Comparison of ENCODE assay signal across 12 mouse cellular contexts in the genomic region with DNA sequence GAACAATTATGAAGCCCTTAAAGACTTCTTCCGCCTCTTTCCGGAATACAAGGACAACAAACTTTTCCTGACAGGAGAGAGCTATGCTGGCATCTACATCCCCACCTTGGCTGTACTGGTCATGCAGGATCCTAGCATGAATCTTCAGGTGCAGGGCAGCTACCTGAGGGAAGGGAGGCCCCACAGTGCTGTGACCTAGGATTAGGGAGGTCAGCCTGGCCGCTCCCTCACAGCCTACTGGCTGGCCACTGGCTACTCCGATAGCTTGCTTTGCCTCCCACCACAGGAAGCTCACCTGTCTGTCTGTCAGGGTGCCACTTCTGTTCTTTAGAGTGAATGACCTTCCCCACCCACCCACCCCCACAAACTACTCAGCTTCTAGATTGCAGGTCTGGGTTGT. TPM values are rescaled to one million over a fixed set of nuclear protein-coding genes. Genes with fewer than 3 reads are reported as not detected.
DNase-seq lines count a peak whose midpoint lies in the region; ATAC-seq and TF ChIP-seq lines count a peak whose summit lies in the region.
"Had no signal": no experiment of that assay in that cellular context is flagged by ENCODE, and none has a peak within 500 bp of the region (broad histone marks: within the 10 kb centered on the region; RNA-seq: fewer than 3 reads in every experiment).

No protein-coding gene starts in this region.

- peak overlapping the region; percentile 98 for H3K4me2 ChIP-seq in hindbrain, embryonic 13.5 days

- H3K27ac ChIP-seq in layer of hippocampus, adult 2 months, result no peak overlapping the region
- H3K27ac ChIP-seq in hindbrain, embryonic 13.5 days, result no peak overlapping the region
- peak overlapping the region; percentile 97 for H3K27ac ChIP-seq in macrophage
- H3K27ac ChIP-seq: embryonic facial prominence, embryonic 12.5 days had no signal

- H3K9ac ChIP-seq in hindbrain, embryonic 13.5 days, result no peak overlapping the region

- no peak for TF ChIP-seq CTCF in layer of hippocampus, adult 2 months (conservative IDR thresholded peaks at IDR 0.05)

- no peak for ATAC-seq in erythroblast, adult 5-6 weeks (replicated peaks; ENCODE audit: low FRiP score, poor library complexity, severe bottlenecking)
- no peak for ATAC-seq in hindbrain, embryonic 13.5 days (ENCODE audit: low FRiP score)

- H3K9me3 ChIP-seq in erythroblast, embryonic 14.5 days (ENCODE audit: control insufficient read depth, low read length), result no peaks in the 10 kb centered on the region
- no peaks in the 10 kb centered on the region for H3K9me3 ChIP-seq in hindbrain, embryonic 13.5 days
- H3K9me3 ChIP-seq: embryonic facial prominence, embryonic 12.5 days had no signal

- H3K36me3 ChIP-seq in erythroblast, embryonic 14.5 days (ENCODE audit: control insufficient read depth), result peaks cover 46% of the 10 kb centered on the region
- peaks cover 38% of the 10 kb centered on the region for H3K36me3 ChIP-seq in hindbrain, embryonic 13.5 days
- peaks cover 41% of the 10 kb centered on the region for H3K36me3 ChIP-seq in macrophage (ENCODE audit: inconsistent target)

- WGBS in hindbrain, embryonic 13.5 days, result 100% methylated on average over 4 of the region's 4 CpGs
- 97% methylated on average over 4 of the region's 4 CpGs for WGBS in macrophage (ENCODE audit: missing documents)

- no peak for DNase-seq in layer of hippocampus, adult 2 months (ENCODE audit: low spot score in 2 of 2)
- no peak for DNase-seq in layer of hippocampus, adult 9-11 months
- no peak for DNase-seq in right cerebral cortex, postnatal 14 days
- DNase-seq in cerebellum, postnatal 14 days, result no peak
- DNase-seq: gastrocnemius, postnatal 36 days; lung, postnatal 36 days had no signal

- no peaks in the 10 kb centered on the region for H3K27me3 ChIP-seq in erythroblast, embryonic 14.5 days (ENCODE audit: control insufficient read depth)
- no peaks in the 10 kb centered on the region for H3K27me3 ChIP-seq in hindbrain, embryonic 13.5 days
- H3K27me3 ChIP-seq: embryonic facial prominence, embryonic 12.5 days; Patski had no signal

- H3K79me2 ChIP-seq in macrophage (ENCODE audit: inconsistent target), result peaks cover 55% of the 10 kb centered on the region

- peak overlapping the region; percentile 19 for H3K4me3 ChIP-seq in erythroblast, embryonic 14.5 days (replicated peaks)
- H3K4me3 ChIP-seq in layer of hippocampus, adult 2 months, result peak overlapping the region; percentile 85; the same call in 1 of the 2 replicates
- H3K4me3 ChIP-seq in hindbrain, embryonic 13.5 days, result peak overlapping the region; percentile 69; the same call in 1 of the 2 replicates
- peak overlapping the region; percentile 99 for H3K4me3 ChIP-seq in macrophage (ENCODE audit: inconsistent target)

- peaks cover 32% of the 10 kb centered on the region for H3K4me1 ChIP-seq in erythroblast, embryonic 14.5 days (ENCODE audit: control insufficient read depth)
- peaks cover 27% of the 10 kb centered on the region for H3K4me1 ChIP-seq in hindbrain, embryonic 13.5 days (replicated peaks)

RNA-seq across cellular contexts. Expression of a gene that starts 1.9 kb away (rescaled TPM):
- 0.10 and 0.14 TPM in 2 replicates for polyA plus RNA-seq in erythroblast, embryonic 14.5 days (2012)
- total RNA-seq in erythroblast, adult 5-6 weeks (2015; ENCODE audit: low replicate concordance), result not detected in 2 replicates
- total RNA-seq in erythroblast, adult 5-6 weeks (2017; ENCODE audit: low replicate concordance), result 1.4 TPM in 1 of 2 replicates, not detected in the other
- total RNA-seq in layer of hippocampus, adult 2 months (2021), result 1 to 10 TPM; 2.8 to 3.6 TPM
- polyA plus RNA-seq in hindbrain, embryonic 13.5 days (2015; fragmentation: Nextera tagmentation; extraction: Ambion mirVana), result 5.4 and 5.9 TPM in 2 replicates
- 100 to 1,000 TPM in 1 of 26 experiments, 10 to 100 TPM in 25; 16.9 to 102 (median 59.3) TPM for total RNA-seq in macrophage (2018; cell fraction: chromatin; rRNA removed)
- 10 to 100 TPM in 11 of 26 experiments, 1 to 10 TPM in 15; 4.2 to 22.3 (median 8.9) TPM for total RNA-seq in macrophage (2018; cell fraction: cytosol; rRNA removed)
- total RNA-seq in macrophage (2018; cell fraction: nucleus; rRNA removed), result 10 to 100 TPM; 11.4 to 90.2 (median 33.1) TPM
- polyA plus RNA-seq in macrophage (2018), result 3.9 to 17.8 TPM (median 7.7 TPM) in 3 replicates

RNA-seq across cellular contexts. Expression of a gene that starts 2.5 kb away (rescaled TPM):
- polyA plus RNA-seq in erythroblast, embryonic 14.5 days (2012), result 6.9 and 7.3 TPM in 2 replicates
- total RNA-seq in erythroblast, adult 5-6 weeks (2015; ENCODE audit: low replicate concordance), result 26.8 and 36.1 TPM in 2 replicates
- total RNA-seq in erythroblast, adult 5-6 weeks (2017; ENCODE audit: low replicate concordance), result 33.5 and 39.9 TPM in 2 replicates
- total RNA-seq in layer of hippocampus, adult 2 months (2021), result 100 to 1,000 TPM; 103 to 108 TPM
- 101 and 109 TPM in 2 replicates for polyA plus RNA-seq in hindbrain, embryonic 13.5 days (2015; fragmentation: Nextera tagmentation; extraction: Ambion mirVana)
- total RNA-seq in macrophage (2018; cell fraction: chromatin; rRNA removed), result 1,000 to 10,000 TPM in 5 of 26 experiments, 100 to 1,000 TPM in 21; 231 to 1,612 (median 642) TPM
- total RNA-seq in macrophage (2018; cell fraction: cytosol; rRNA removed), result 1,000 to 10,000 TPM in 19 of 26 experiments, 100 to 1,000 TPM in 7; 818 to 1,776 (median 1,127) TPM
- total RNA-seq in macrophage (2018; cell fraction: nucleus; rRNA removed), result 1,000 to 10,000 TPM in 20 of 26 experiments, 100 to 1,000 TPM in 6; 377 to 1,961 (median 1,176) TPM
- polyA plus RNA-seq in macrophage (2018), result 1,416 to 1,739 TPM (median 1,652 TPM) in 3 replicates

RNA-seq across cellular contexts. Expression of a gene that starts 6.8 kb away (rescaled TPM):
- polyA plus RNA-seq in erythroblast, embryonic 14.5 days (2012), result not detected in 2 replicates
- not detected in 2 replicates for total RNA-seq in erythroblast, adult 5-6 weeks (2015; ENCODE audit: low replicate concordance)
- not detected in 2 replicates for total RNA-seq in erythroblast, adult 5-6 weeks (2017; ENCODE audit: low replicate concordance)
- total RNA-seq in layer of hippocampus, adult 2 months (2021), result under 1 TPM; 0.47 to 0.79 TPM
- polyA plus RNA-seq in hindbrain, embryonic 13.5 days (2015; fragmentation: Nextera tagmentation; extraction: Ambion mirVana), result not detected in 2 replicates
- total RNA-seq in macrophage (2018; cell fraction: chromatin; rRNA removed), result 100 to 1,000 TPM in 3 of 26 experiments, 10 to 100 TPM in 23; 11.3 to 125 (median 43.8) TPM
- 1 to 10 TPM in 4 of 26 experiments, under 1 TPM in 17, not detected in 5; 0.17 to 2.9 (median 0.62) TPM for total RNA-seq in macrophage (2018; cell fraction: cytosol; rRNA removed)
- total RNA-seq in macrophage (2018; cell fraction: nucleus; rRNA removed), result 10 to 100 TPM in 14 of 26 experiments, 1 to 10 TPM in 12; 2.0 to 75.9 (median 11.1) TPM
- 0.80 TPM in 1 of 3 replicates, not detected in the others for polyA plus RNA-seq in macrophage (2018)

RNA-seq across cellular contexts. Expression of a gene that starts 12.7 kb away (rescaled TPM):
- 0.69 and 0.71 TPM in 2 replicates for polyA plus RNA-seq in erythroblast, embryonic 14.5 days (2012)
- total RNA-seq in erythroblast, adult 5-6 weeks (2015; ENCODE audit: low replicate concordance), result 1.5 and 2.1 TPM in 2 replicates
- 0.60 and 1.1 TPM in 2 replicates for total RNA-seq in erythroblast, adult 5-6 weeks (2017; ENCODE audit: low replicate concordance)
- 10 to 100 TPM; 23.6 to 25.2 TPM for total RNA-seq in layer of hippocampus, adult 2 months (2021)
- polyA plus RNA-seq in hindbrain, embryonic 13.5 days (2015; fragmentation: Nextera tagmentation; extraction: Ambion mirVana), result 23.9 and 24.3 TPM in 2 replicates
- 1 to 10 TPM in 12 of 26 experiments, under 1 TPM in 12, not detected in 2; 0.36 to 3.9 (median 1.0) TPM for total RNA-seq in macrophage (2018; cell fraction: chromatin; rRNA removed)
- total RNA-seq in macrophage (2018; cell fraction: cytosol; rRNA removed), result 1 to 10 TPM; 1.9 to 7.7 (median 5.5) TPM
- 1 to 10 TPM in 22 of 26 experiments, under 1 TPM in 4; 0.60 to 5.6 (median 1.8) TPM for total RNA-seq in macrophage (2018; cell fraction: nucleus; rRNA removed)
- polyA plus RNA-seq in macrophage (2018), result 4.8 to 5.4 TPM (median 5.2 TPM) in 3 replicates

RNA-seq across cellular contexts. Expression of a gene that starts 22.3 kb away (rescaled TPM):
- 0.32 and 0.70 TPM in 2 replicates for polyA plus RNA-seq in erythroblast, embryonic 14.5 days (2012)
- total RNA-seq in erythroblast, adult 5-6 weeks (2015; ENCODE audit: low replicate concordance), result 0.58 and 0.84 TPM in 2 replicates
- 1.8 and 3.3 TPM in 2 replicates for total RNA-seq in erythroblast, adult 5-6 weeks (2017; ENCODE audit: low replicate concordance)
- 10 to 100 TPM; 67.4 to 86.9 TPM for total RNA-seq in layer of hippocampus, adult 2 months (2021)
- 123 and 127 TPM in 2 replicates for polyA plus RNA-seq in hindbrain, embryonic 13.5 days (2015; fragmentation: Nextera tagmentation; extraction: Ambion mirVana)
- total RNA-seq in macrophage (2018; cell fraction: chromatin; rRNA removed), result 100 to 1,000 TPM; 103 to 546 (median 287) TPM
- 1,000 to 10,000 TPM in 3 of 26 experiments, 100 to 1,000 TPM in 23; 293 to 1,067 (median 626) TPM for total RNA-seq in macrophage (2018; cell fraction: cytosol; rRNA removed)
- total RNA-seq in macrophage (2018; cell fraction: nucleus; rRNA removed), result 1,000 to 10,000 TPM in 1 of 26 experiments, 100 to 1,000 TPM in 25; 381 to 1,006 (median 769) TPM
- polyA plus RNA-seq in macrophage (2018), result 538 to 865 TPM (median 584 TPM) in 3 replicates

Comparison
In these comparisons a context has a peak if more than half of its experiments do, and no peak if none do; other contexts are left out.
1. H3K4me3 ChIP-seq: peak in every context shown above with its lines; median percentile 99 in macrophage; 85 in layer of hippocampus, adult 2 months; 69 in hindbrain, embryonic 13.5 days; 19 in erythroblast, embryonic 14.5 days.
2. RNA of a gene that starts 2.5 kb away (polyA plus RNA-seq): 1,416 to 1,739 TPM in macrophage; 101 to 109 TPM in hindbrain, embryonic 13.5 days and 6.9 to 7.3 TPM in erythroblast, embryonic 14.5 days; every median in the first group is over 10 times any median in the second.